21 mouse cellular contexts compared by ENCODE assay signal in the genomic region with DNA sequence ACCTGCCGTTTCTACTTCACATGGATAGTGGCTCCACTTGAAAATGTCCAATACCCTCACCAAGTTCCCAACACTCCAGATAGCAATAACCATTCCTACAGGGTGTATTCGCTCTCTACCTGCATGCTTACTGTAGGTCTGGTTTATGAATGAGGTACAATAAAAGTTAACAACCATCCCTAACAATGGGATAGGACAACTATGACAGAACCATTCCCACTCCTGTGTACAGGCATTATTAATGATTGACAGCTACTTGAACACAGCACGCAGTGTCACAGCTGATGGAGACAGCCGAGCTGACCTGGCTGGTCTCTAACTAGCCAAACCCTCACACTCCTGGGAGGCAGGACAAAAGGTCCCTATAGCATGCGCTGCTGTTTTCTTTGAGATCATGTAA. TPM values are rescaled to one million over a fixed set of nuclear protein-coding genes. Genes with fewer than 3 reads are reported as not detected.
DNase-seq lines count a peak whose midpoint lies in the region; ATAC-seq and TF ChIP-seq lines count a peak whose summit lies in the region.
"Had no signal": no experiment of that assay in that cellular context is flagged by ENCODE, and none has a peak within 500 bp of the region (broad histone marks: within the 10 kb centered on the region; RNA-seq: fewer than 3 reads in every experiment).

No protein-coding gene starts in this region.

- intact Hi-C loops in gastrocnemius, postnatal 14 days (cut with DNase I; ENCODE audit: low total_unique reads): no loop called here

- H3K4me3 ChIP-seq in intestine, embryonic 15.5 days (replicated peaks): no peak overlapping the region
- H3K4me3 ChIP-seq in intestine, embryonic 16.5 days (ENCODE audit: low read length): no peak overlapping the region
- H3K4me3 ChIP-seq in intestine, postnatal 0 days (ENCODE audit: low read depth, low read length): no peak overlapping the region

- no peak for DNase-seq in urinary bladder, adult 2 months (ENCODE audit: low spot score)
- no peak for DNase-seq in gastrocnemius, postnatal 14 days
- no peak for DNase-seq in left cerebral cortex, adult 8-10 months (ENCODE audit: low spot score in 2 of 2)
- DNase-seq: adrenal gland, adult 2 months; adrenal gland, adult 8-10 months; adrenal gland, postnatal 10 days; adrenal gland, postnatal 14 days; adrenal gland, postnatal 25 days; adrenal gland, postnatal 36 days; B cell, adult 2 months; cerebellum, adult 11 months; cerebellum, adult 11-12 months; cerebellum, adult 18-20 months had no signal

- H3K27ac ChIP-seq in intestine, embryonic 15.5 days: no peak overlapping the region
- no peak overlapping the region for H3K27ac ChIP-seq in intestine, embryonic 16.5 days (ENCODE audit: low read length)
- no peak overlapping the region for H3K27ac ChIP-seq in intestine, postnatal 0 days (ENCODE audit: low read depth, low read length)

- peak; percentile 55 for ATAC-seq in intestine, embryonic 15.5 days
- peak; percentile 80 for ATAC-seq in intestine, embryonic 16.5 days
- peak; percentile 59 for ATAC-seq in intestine, postnatal 0 days
- ATAC-seq: activated CD4-positive, CD25-positive, alpha-beta regulatory T cell, adult 4 months; CD4-positive, CD25-positive, alpha-beta regulatory T cell, adult 4 months; Patski had no signal

- no peaks in the 10 kb centered on the region for H3K36me3 ChIP-seq in intestine, embryonic 15.5 days
- H3K36me3 ChIP-seq in intestine, embryonic 16.5 days (ENCODE audit: control insufficient read depth, insufficient read depth, low read length): no peaks in the 10 kb centered on the region
- no peaks in the 10 kb centered on the region for H3K36me3 ChIP-seq in intestine, postnatal 0 days (ENCODE audit: control insufficient read depth, insufficient read depth)
- H3K36me3 ChIP-seq: G1E had no signal

- WGBS in intestine, embryonic 15.5 days: 51% methylated on average over 5 of the region's 5 CpGs
- 49% methylated on average over 5 of the region's 5 CpGs for WGBS in intestine, embryonic 16.5 days
- 32% methylated on average over 5 of the region's 5 CpGs for WGBS in intestine, postnatal 0 days

- H3K9me3 ChIP-seq in intestine, embryonic 15.5 days: no peaks in the 10 kb centered on the region
- no peaks in the 10 kb centered on the region for H3K9me3 ChIP-seq in intestine, embryonic 16.5 days (ENCODE audit: control insufficient read depth, low read length)
- no peaks in the 10 kb centered on the region for H3K9me3 ChIP-seq in intestine, postnatal 0 days (ENCODE audit: control insufficient read depth)
- H3K9me3 ChIP-seq: G1E had no signal

- no peak for TF ChIP-seq CTCF in intestine, postnatal 0 days (IDR thresholded peaks at IDR 0.05; ENCODE audit: low read depth)

- no peak overlapping the region for H3K9ac ChIP-seq in intestine, embryonic 15.5 days
- no peak overlapping the region for H3K9ac ChIP-seq in intestine, embryonic 16.5 days (ENCODE audit: low read depth, low read length)
- no peak overlapping the region for H3K9ac ChIP-seq in intestine, postnatal 0 days (ENCODE audit: low read depth, low read length)

- no peaks in the 10 kb centered on the region for H3K4me1 ChIP-seq in intestine, embryonic 15.5 days (replicated peaks)
- peaks cover 3% of the 10 kb centered on the region; the same call in 1 of the 2 replicates for H3K4me1 ChIP-seq in intestine, embryonic 16.5 days (ENCODE audit: control insufficient read depth, insufficient read depth, low read length)
- H3K4me1 ChIP-seq in intestine, postnatal 0 days (replicated peaks; ENCODE audit: control insufficient read depth, insufficient read depth, low read length): no peaks in the 10 kb centered on the region

- H3K27me3 ChIP-seq in intestine, embryonic 15.5 days (replicated peaks): no peaks in the 10 kb centered on the region
- H3K27me3 ChIP-seq in intestine, embryonic 16.5 days (replicated peaks; ENCODE audit: control insufficient read depth, insufficient read depth, low read length): no peaks in the 10 kb centered on the region
- H3K27me3 ChIP-seq in intestine, postnatal 0 days (replicated peaks; ENCODE audit: control insufficient read depth, insufficient read depth, low read length): no peaks in the 10 kb centered on the region
- H3K27me3 ChIP-seq: Patski had no signal

- no peak overlapping the region for H3K4me2 ChIP-seq in intestine, embryonic 15.5 days (replicated peaks)
- H3K4me2 ChIP-seq in intestine, embryonic 16.5 days (ENCODE audit: low read depth, low read length): no peak overlapping the region
- no peak overlapping the region for H3K4me2 ChIP-seq in intestine, postnatal 0 days (replicated peaks; ENCODE audit: low read depth)

RNA-seq across cellular contexts. Expression of a gene that starts 4.6 kb away (rescaled TPM):
- 3.4 TPM in 2 replicates for polyA plus RNA-seq in intestine, embryonic 15.5 days (2015; fragmentation: Nextera tagmentation; extraction: Ambion mirVana)
- 3.4 and 4.2 TPM in 2 replicates for polyA plus RNA-seq in intestine, embryonic 16.5 days (2015; fragmentation: Nextera tagmentation; extraction: Ambion mirVana)
- polyA plus RNA-seq in intestine, postnatal 0 days (2015; fragmentation: Nextera tagmentation; extraction: Ambion mirVana): 1.5 and 2.1 TPM in 2 replicates
- polyA plus RNA-seq in urinary bladder, adult 2 months (2012; rRNA removed): 2.3 and 2.7 TPM in 2 replicates
- 1 to 10 TPM; 2.1 to 2.9 TPM for total RNA-seq in gastrocnemius, postnatal 14 days (2021)
- 10 to 100 TPM in 3 of 4 experiments, 1 to 10 TPM in 1; 10.0 to 13.5 (median 12.1) TPM for total RNA-seq in left cerebral cortex, adult 8-10 months (2022)
- polyA plus RNA-seq: C2C12 had no signal

RNA-seq across cellular contexts. Expression of a gene that starts 52.9 kb away (rescaled TPM):
- polyA plus RNA-seq in intestine, embryonic 15.5 days (2015; fragmentation: Nextera tagmentation; extraction: Ambion mirVana): 2.6 and 2.7 TPM in 2 replicates
- 2.3 and 2.4 TPM in 2 replicates for polyA plus RNA-seq in intestine, embryonic 16.5 days (2015; fragmentation: Nextera tagmentation; extraction: Ambion mirVana)
- 0.63 and 1.0 TPM in 2 replicates for polyA plus RNA-seq in intestine, postnatal 0 days (2015; fragmentation: Nextera tagmentation; extraction: Ambion mirVana)
- polyA plus RNA-seq in urinary bladder, adult 2 months (2012; rRNA removed): 0.72 and 1.2 TPM in 2 replicates
- 1 to 10 TPM; 2.2 to 3.6 TPM for total RNA-seq in gastrocnemius, postnatal 14 days (2021)
- under 1 TPM; 0.34 to 0.46 (median 0.40) TPM for total RNA-seq in left cerebral cortex, adult 8-10 months (2022)
- polyA plus RNA-seq: activated CD4-positive, CD25-positive, alpha-beta regulatory T cell, adult 4 months had no signal
